Mouse (Mus musculus): ENCODE results near the gene Sp110.
"Not testable (repeated sequence)": the region's sequence is repeated elsewhere in the genome, so short reads cannot be mapped to it uniquely, and the experiment has no call there.

Sp110 gene

GRCm38 (mm10) chr1:85543818-85544217 lies 54.8 kb downstream of the Sp110 start:
- DNase-seq, result not testable (repeated sequence)

DNA sequence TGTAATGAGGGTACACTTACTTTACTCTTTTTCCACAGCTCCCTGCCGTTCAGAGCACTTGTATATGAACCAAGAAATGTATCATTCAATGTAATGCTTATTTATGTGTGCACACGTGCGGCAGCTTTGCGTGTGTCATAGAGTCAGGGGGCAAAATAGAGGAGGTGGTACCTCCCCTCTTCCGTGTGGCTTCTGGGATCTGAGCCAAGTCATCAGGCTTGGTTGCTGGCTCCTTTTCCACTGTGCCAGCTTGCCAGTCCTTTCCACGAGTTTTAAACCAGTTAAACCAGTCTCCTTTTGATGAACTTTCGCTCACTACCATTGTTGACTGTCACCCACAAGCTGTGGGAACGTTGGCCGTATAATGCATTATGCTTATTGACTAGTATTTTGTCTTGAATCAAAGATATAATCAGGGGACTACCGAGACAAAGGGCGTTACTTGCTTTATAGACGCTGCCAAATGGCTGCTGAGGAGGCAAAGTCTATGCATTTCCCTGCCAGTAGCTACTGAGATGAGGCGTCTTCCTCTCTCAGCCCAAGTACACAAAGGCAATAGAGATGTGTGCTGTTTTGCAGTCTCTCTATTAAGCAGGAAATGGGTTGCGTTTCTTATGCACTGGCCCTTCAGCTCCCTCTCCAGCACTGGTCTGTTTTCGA lies 70.0 kb downstream of the Sp110 start:
- DNase-seq, result not testable (repeated sequence)
